ENCODE assay signal across 8 mouse cellular contexts in genomic region chr11:98962421-98963095, GRCm38 (mm10). TPM values are rescaled to one million over a fixed set of nuclear protein-coding genes. Genes with fewer than 3 reads are reported as not detected.
DNase-seq lines count a peak whose midpoint lies in the region; ATAC-seq and TF ChIP-seq lines count a peak whose summit lies in the region.

No protein-coding gene starts in this region.

- TF ChIP-seq POLR2A in spleen, adult 2 months (IDR thresholded peaks at IDR 0.05; ENCODE audit: low read depth, low read length), result no peak

- WGBS in spleen, adult 2 months, result 48% methylated on average over 12 of the region's 12 CpGs
- 7% methylated on average over 12 of the region's 12 CpGs for WGBS in limb, embryonic 12.5 days
- WGBS in stomach, embryonic 14.5 days, result 11% methylated on average over 12 of the region's 12 CpGs

- no peak for TF ChIP-seq CTCF in spleen, adult 2 months (IDR thresholded peaks at IDR 0.05; ENCODE audit: extremely low read depth, insufficient read depth, insufficient read length, insufficient replicate concordance)

- ATAC-seq in limb, embryonic 12.5 days (ENCODE audit: insufficient number of reproducible peaks, insufficient read depth, low FRiP score, low TSS enrichment, low read depth), result no peak
- ATAC-seq in stomach, embryonic 14.5 days (ENCODE audit: insufficient number of reproducible peaks, insufficient read depth, low FRiP score, low read depth), result no peak
- no peak for ATAC-seq in erythroid progenitor cell, adult 5-6 weeks (replicated peaks; ENCODE audit: low FRiP score, poor library complexity, severe bottlenecking)

- H3K9ac ChIP-seq in limb, embryonic 12.5 days (replicated peaks), result peak overlapping the region; percentile 56
- H3K9ac ChIP-seq in stomach, embryonic 14.5 days (replicated peaks; ENCODE audit: low read depth, low read length), result peak overlapping the region; percentile 71

- H3K4me1 ChIP-seq in spleen, adult 2 months (ENCODE audit: control insufficient read depth, insufficient read depth, insufficient read length), result peaks cover 44% of the 10 kb centered on the region
- peaks cover 88% of the 10 kb centered on the region for H3K4me1 ChIP-seq in limb, embryonic 12.5 days (replicated peaks)
- peaks cover 69% of the 10 kb centered on the region for H3K4me1 ChIP-seq in stomach, embryonic 14.5 days (ENCODE audit: control insufficient read depth, insufficient read depth, low read length)

- DNase-seq in adrenal gland, adult 18-20 months (ENCODE audit: low spot score in 2 of 2), result peak; percentile 18 to 35
- DNase-seq in adrenal gland, postnatal 4 days (ENCODE audit: low spot score in 2 of 2), result no peak
- DNase-seq in spleen, adult 2 months (ENCODE audit: low read depth in 1 of 2, low spot score in 2 of 2), result no peak
- no peak for DNase-seq in spleen, postnatal 14 days (ENCODE audit: low spot score in 2 of 2)
- no peak for DNase-seq in left cerebral cortex, adult 11 months (ENCODE audit: low spot score)

- H3K4me3 ChIP-seq in spleen, adult 2 months (ENCODE audit: extremely low read depth, insufficient read depth, insufficient read length), result no peak overlapping the region; the same call in 1 of the 2 replicates
- peak overlapping the region; percentile 73 for H3K4me3 ChIP-seq in limb, embryonic 12.5 days (replicated peaks)
- peak overlapping the region; percentile 78 for H3K4me3 ChIP-seq in stomach, embryonic 14.5 days (ENCODE audit: low read depth, low read length)

- no peaks in the 10 kb centered on the region for H3K9me3 ChIP-seq in limb, embryonic 12.5 days
- H3K9me3 ChIP-seq in stomach, embryonic 14.5 days (ENCODE audit: control insufficient read depth, low read depth, low read length), result no peaks in the 10 kb centered on the region

- peaks cover 8% of the 10 kb centered on the region for H3K36me3 ChIP-seq in spleen, adult 2 months (ENCODE audit: control insufficient read depth, insufficient read depth, low read length)
- H3K36me3 ChIP-seq in limb, embryonic 12.5 days, result peaks cover 28% of the 10 kb centered on the region
- H3K36me3 ChIP-seq in stomach, embryonic 14.5 days (ENCODE audit: control insufficient read depth, insufficient read depth, low read length), result peaks cover 11% of the 10 kb centered on the region

- H3K27ac ChIP-seq in spleen, adult 2 months (ENCODE audit: insufficient read depth, low read length), result peak overlapping the region; percentile 11; the same call in 1 of the 2 replicates
- peak overlapping the region; percentile 94 for H3K27ac ChIP-seq in limb, embryonic 12.5 days
- H3K27ac ChIP-seq in stomach, embryonic 14.5 days (ENCODE audit: low read length), result peak overlapping the region; percentile 96

- H3K27me3 ChIP-seq in spleen, adult 2 months (ENCODE audit: control insufficient read depth, insufficient read depth, low read length), result no peaks in the 10 kb centered on the region
- no peaks in the 10 kb centered on the region for H3K27me3 ChIP-seq in limb, embryonic 12.5 days
- no peaks in the 10 kb centered on the region for H3K27me3 ChIP-seq in stomach, embryonic 14.5 days (ENCODE audit: control insufficient read depth, insufficient read depth, low read length)

- H3K4me2 ChIP-seq in limb, embryonic 12.5 days, result peak overlapping the region; percentile 99
- H3K4me2 ChIP-seq in stomach, embryonic 14.5 days (replicated peaks; ENCODE audit: low read depth, low read length), result peak overlapping the region; percentile 99

RNA-seq across cellular contexts. Expression of gene Gjd3, which starts 20.3 kb away (rescaled TPM):
- total RNA-seq in adrenal gland, adult 18-20 months (2021), result not detected
- 1 to 10 TPM in 1 of 2 experiments, under 1 TPM in 1; 0.50 to 1.0 TPM for total RNA-seq in adrenal gland, postnatal 4 days (2021)
- 0.56 and 0.67 TPM in 2 replicates for polyA plus RNA-seq in spleen, adult 2 months (2012; rRNA removed)
- polyA plus RNA-seq in limb, embryonic 12.5 days (2016; fragmentation: Nextera tagmentation; extraction: Ambion mirVana), result 0.51 TPM in 1 of 2 replicates, not detected in the other
- not detected in 2 replicates for polyA plus RNA-seq in stomach, embryonic 14.5 days (2014; fragmentation: Nextera tagmentation; extraction: Ambion mirVana)
- total RNA-seq in erythroid progenitor cell, adult 5-6 weeks (2015; ENCODE audit: low replicate concordance), result not detected in 2 replicates
- not detected in 2 replicates for total RNA-seq in erythroid progenitor cell, adult 5-6 weeks (2017; ENCODE audit: low replicate concordance)

RNA-seq across cellular contexts. Expression of gene Rara, which starts 34.9 kb away (rescaled TPM):
- total RNA-seq in adrenal gland, adult 18-20 months (2021), result 10 to 100 TPM; 16.2 to 16.7 TPM
- total RNA-seq in adrenal gland, postnatal 4 days (2021), result 10 to 100 TPM; 46.4 to 50.6 TPM
- polyA plus RNA-seq in spleen, adult 2 months (2012; rRNA removed), result 37.0 and 48.8 TPM in 2 replicates
- polyA plus RNA-seq in limb, embryonic 12.5 days (2016; fragmentation: Nextera tagmentation; extraction: Ambion mirVana), result 47.1 TPM in 2 replicates
- 54.0 and 56.8 TPM in 2 replicates for polyA plus RNA-seq in stomach, embryonic 14.5 days (2014; fragmentation: Nextera tagmentation; extraction: Ambion mirVana)
- 4.3 and 18.4 TPM in 2 replicates for total RNA-seq in erythroid progenitor cell, adult 5-6 weeks (2015; ENCODE audit: low replicate concordance)
- 0.51 and 1.4 TPM in 2 replicates for total RNA-seq in erythroid progenitor cell, adult 5-6 weeks (2017; ENCODE audit: low replicate concordance)

RNA-seq across cellular contexts. Expression of gene Cdc6, which starts 55.0 kb away (rescaled TPM):
- under 1 TPM; 0.32 to 0.43 TPM for total RNA-seq in adrenal gland, adult 18-20 months (2021)
- total RNA-seq in adrenal gland, postnatal 4 days (2021), result 1 to 10 TPM; 7.5 to 9.1 TPM
- polyA plus RNA-seq in spleen, adult 2 months (2012; rRNA removed), result 1.6 and 2.0 TPM in 2 replicates
- polyA plus RNA-seq in limb, embryonic 12.5 days (2016; fragmentation: Nextera tagmentation; extraction: Ambion mirVana), result 44.8 and 48.5 TPM in 2 replicates
- 31.4 and 32.6 TPM in 2 replicates for polyA plus RNA-seq in stomach, embryonic 14.5 days (2014; fragmentation: Nextera tagmentation; extraction: Ambion mirVana)
- 72.4 and 84.3 TPM in 2 replicates for total RNA-seq in erythroid progenitor cell, adult 5-6 weeks (2015; ENCODE audit: low replicate concordance)
- total RNA-seq in erythroid progenitor cell, adult 5-6 weeks (2017; ENCODE audit: low replicate concordance), result 96.1 and 116 TPM in 2 replicates

Comparison
In these comparisons a context has a peak if more than half of its experiments do, and no peak if none do; other contexts are left out.
1. DNase-seq: peak in adrenal gland, adult 18-20 months (2 of 2); none in adrenal gland, postnatal 4 days (0 of 2), spleen, adult 2 months (0 of 2), spleen, postnatal 14 days (0 of 2) and left cerebral cortex, adult 11 months (single experiment).
2. H3K27ac ChIP-seq: peak in every context shown above with its lines; median percentile 96 in stomach, embryonic 14.5 days; 94 in limb, embryonic 12.5 days; 11 in spleen, adult 2 months.
3. RNA of gene Cdc6, which starts 55.0 kb away (total RNA-seq): 72.4 to 116 TPM in erythroid progenitor cell, adult 5-6 weeks; 7.5 to 9.1 TPM in adrenal gland, postnatal 4 days and 0.32 to 0.43 TPM in adrenal gland, adult 18-20 months; every median in the first group is over 4 times any median in the second.